Mouse (Mus musculus): Measurements from ENCODE around the gene Pla2g15. TPM values are rescaled to one million over a fixed set of nuclear protein-coding genes. Genes with fewer than 3 reads are reported as not detected.
"Not testable (repeated sequence)": the region's sequence is repeated elsewhere in the genome, so short reads cannot be mapped to it uniquely, and the experiment has no call there.

Gene Pla2g15
- polyA plus RNA-seq, 1 experiment from 2014 or later, result 4.1 TPM

DNA sequence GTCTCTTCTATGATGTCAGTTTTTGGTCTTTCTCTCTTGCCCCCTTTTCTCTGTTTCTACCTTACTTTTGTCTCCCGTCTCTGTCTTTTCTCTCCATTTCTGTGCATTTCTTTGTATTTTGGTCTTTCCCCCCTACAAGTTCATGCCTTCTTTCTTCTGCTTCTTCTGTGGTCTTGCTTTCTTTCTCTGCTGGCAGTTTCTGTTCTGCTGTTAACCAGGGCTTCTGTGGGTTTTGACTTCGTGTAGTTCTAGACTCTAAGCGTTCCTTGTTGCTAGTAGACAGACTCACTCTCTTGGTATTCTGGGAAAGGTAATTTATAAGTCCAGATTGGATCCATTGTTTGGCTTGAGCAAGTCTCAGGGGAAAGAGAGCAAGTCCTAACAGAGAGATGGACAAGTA lies 36.2 kb downstream of the Pla2g15 start:
- Histone ChIP-seq H3K4me3 (ENCODE audit: low read depth, low read length) (no peak overlapping the region), H3K27me3 (replicated peaks; ENCODE audit: control insufficient read depth, insufficient read depth, low read length) (no peaks in the 10 kb centered on the region), H3K36me3 (ENCODE audit: control insufficient read depth, insufficient read depth, low read length) (peaks cover 20% of the 10 kb centered on the region), H3K9ac (ENCODE audit: low read length) (no peak overlapping the region), H3K9me3 (ENCODE audit: control insufficient read depth, low read length) (no peaks in the 10 kb centered on the region), H3K4me1 (replicated peaks; ENCODE audit: control insufficient read depth, insufficient read depth, low read length) (no peaks in the 10 kb centered on the region), H3K4me2 (ENCODE audit: low read length) (no peak overlapping the region), H3K27ac (ENCODE audit: low read depth) (no peak overlapping the region)
- 92% methylated on average over 3 of the region's 3 CpGs for WGBS
- DNase-seq (ENCODE audit: low spot score), result no peak
- no peak for ATAC-seq (replicated peaks; ENCODE audit: low FRiP score, low TSS enrichment, low read depth)

- H3K4me2 ChIP-seq (ENCODE audit: low read length), result no peak overlapping the region
- H3K27me3 ChIP-seq (replicated peaks; ENCODE audit: control insufficient read depth, insufficient read depth, low read length), result no peaks in the 10 kb centered on the region
- no peak for DNase-seq (ENCODE audit: low spot score)
- no peaks in the 10 kb centered on the region for H3K4me1 ChIP-seq (replicated peaks; ENCODE audit: control insufficient read depth, insufficient read depth, low read length)
- H3K9me3 ChIP-seq (ENCODE audit: control insufficient read depth, low read length), result no peaks in the 10 kb centered on the region
- H3K36me3 ChIP-seq (ENCODE audit: control insufficient read depth, insufficient read depth, low read length), result peaks cover 39% of the 10 kb centered on the region
- no peak overlapping the region for H3K27ac ChIP-seq (ENCODE audit: low read depth)
- no peak overlapping the region for H3K9ac ChIP-seq (ENCODE audit: low read length)
- no peak for ATAC-seq (replicated peaks; ENCODE audit: low FRiP score, low TSS enrichment, low read depth)
- H3K4me3 ChIP-seq (ENCODE audit: low read depth, low read length), result no peak overlapping the region
- WGBS, result 84% methylated on average over 4 of the region's 4 CpGs
Measured at GRCm38 (mm10) chr8:106189162-106189561, 39.0 kb downstream of the Pla2g15 start.

GRCm38 (mm10) chr8:106191639-106192038 lies 41.4 kb downstream of the Pla2g15 start:
- Histone ChIP-seq H3K27ac (ENCODE audit: low read depth) (no peak overlapping the region), H3K27me3 (replicated peaks; ENCODE audit: control insufficient read depth, insufficient read depth, low read length) (no peaks in the 10 kb centered on the region), H3K4me1 (replicated peaks; ENCODE audit: control insufficient read depth, insufficient read depth, low read length) (no peaks in the 10 kb centered on the region), H3K9ac (ENCODE audit: low read length) (no peak overlapping the region), H3K9me3 (ENCODE audit: control insufficient read depth, low read length) (no peaks in the 10 kb centered on the region), H3K4me3 (ENCODE audit: low read depth, low read length) (no peak overlapping the region), H3K4me2 (ENCODE audit: low read length) (no peak overlapping the region), H3K36me3 (ENCODE audit: control insufficient read depth, insufficient read depth, low read length) (peaks cover 62% of the 10 kb centered on the region)
- DNase-seq (ENCODE audit: low spot score) (peak; percentile 54), ATAC-seq (replicated peaks; ENCODE audit: low FRiP score, low TSS enrichment, low read depth) (0 out of 2 replicates have a peak, but pooled peaks have one; percentile 70)
- 68% methylated on average over 5 of the region's 5 CpGs for WGBS

GRCm38 (mm10) chr8:106193162-106193561 lies 43.0 kb downstream of the Pla2g15 start:
- Histone ChIP-seq H3K4me2 (ENCODE audit: low read length) (no peak overlapping the region), H3K4me3 (ENCODE audit: low read depth, low read length) (no peak overlapping the region), H3K9ac (ENCODE audit: low read length) (no peak overlapping the region), H3K4me1 (replicated peaks; ENCODE audit: control insufficient read depth, insufficient read depth, low read length) (no peaks in the 10 kb centered on the region), H3K27me3 (replicated peaks; ENCODE audit: control insufficient read depth, insufficient read depth, low read length) (no peaks in the 10 kb centered on the region), H3K36me3 (ENCODE audit: control insufficient read depth, insufficient read depth, low read length) (peaks cover 69% of the 10 kb centered on the region), H3K9me3 (ENCODE audit: control insufficient read depth, low read length) (no peaks in the 10 kb centered on the region), H3K27ac (ENCODE audit: low read depth) (no peak overlapping the region)
- no peak for ATAC-seq (replicated peaks; ENCODE audit: low FRiP score, low TSS enrichment, low read depth)
- no peak for DNase-seq (ENCODE audit: low spot score)
- WGBS, result 90% methylated on average over 6 of the region's 6 CpGs

DNA sequence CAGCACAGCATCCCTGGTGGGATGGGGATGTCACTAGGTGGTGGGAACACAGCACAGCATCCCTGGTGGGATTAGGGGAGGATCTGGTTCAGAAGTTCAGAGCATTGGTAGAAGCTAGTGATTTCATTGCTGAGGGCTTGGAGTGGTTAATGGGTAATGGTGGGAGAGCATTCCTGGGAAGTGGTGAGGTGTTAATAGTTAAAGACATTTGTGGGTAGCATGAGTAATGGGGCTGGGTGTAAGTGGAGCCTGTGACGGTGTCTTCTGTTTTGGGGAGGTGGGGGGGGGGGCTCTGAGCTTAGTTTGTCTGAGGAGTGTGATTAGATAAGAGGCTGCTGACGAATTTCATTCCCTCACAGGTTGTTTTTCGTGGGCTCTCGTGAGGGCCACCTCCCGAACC lies 43.9 kb downstream of the Pla2g15 start:
- H3K36me3 ChIP-seq (ENCODE audit: control insufficient read depth, insufficient read depth, low read length), result peaks cover 77% of the 10 kb centered on the region
- H3K27ac ChIP-seq (ENCODE audit: low read depth), result no peak overlapping the region
- DNase-seq (ENCODE audit: low spot score), result no peak
- no peaks in the 10 kb centered on the region for H3K4me1 ChIP-seq (replicated peaks; ENCODE audit: control insufficient read depth, insufficient read depth, low read length)
- no peak for ATAC-seq (replicated peaks; ENCODE audit: low FRiP score, low TSS enrichment, low read depth)
- 80% methylated on average over 5 of the region's 5 CpGs for WGBS
- H3K4me2 ChIP-seq (ENCODE audit: low read length), result no peak overlapping the region
- H3K9ac ChIP-seq (ENCODE audit: low read length), result no peak overlapping the region
- no peaks in the 10 kb centered on the region for H3K27me3 ChIP-seq (replicated peaks; ENCODE audit: control insufficient read depth, insufficient read depth, low read length)
- H3K4me3 ChIP-seq (ENCODE audit: low read depth, low read length), result no peak overlapping the region
- H3K9me3 ChIP-seq (ENCODE audit: control insufficient read depth, low read length), result no peaks in the 10 kb centered on the region

GRCm38 (mm10) chr8:106198741-106199140 lies 48.5 kb downstream of the Pla2g15 start:
- DNase-seq (ENCODE audit: low spot score), result peak; percentile 54
- 14% methylated on average over 1 of the region's 1 CpGs for WGBS
- H3K9ac ChIP-seq (ENCODE audit: low read length), result no peak overlapping the region
- no peak overlapping the region for H3K27ac ChIP-seq (ENCODE audit: low read depth)
- peaks cover 91% of the 10 kb centered on the region for H3K36me3 ChIP-seq (ENCODE audit: control insufficient read depth, insufficient read depth, low read length)
- H3K4me2 ChIP-seq (ENCODE audit: low read length), result no peak overlapping the region
- H3K9me3 ChIP-seq (ENCODE audit: control insufficient read depth, low read length), result no peaks in the 10 kb centered on the region
- H3K4me1 ChIP-seq (replicated peaks; ENCODE audit: control insufficient read depth, insufficient read depth, low read length), result no peaks in the 10 kb centered on the region
- ATAC-seq (replicated peaks; ENCODE audit: low FRiP score, low TSS enrichment, low read depth), result peak; percentile 45; the same call in 1 of the 2 replicates
- H3K27me3 ChIP-seq (replicated peaks; ENCODE audit: control insufficient read depth, insufficient read depth, low read length), result no peaks in the 10 kb centered on the region
- H3K4me3 ChIP-seq (ENCODE audit: low read depth, low read length), result no peak overlapping the region

GRCm38 (mm10) chr8:106199596-106199995 lies 49.4 kb downstream of the Pla2g15 start:
- H3K27ac ChIP-seq (ENCODE audit: low read depth); ATAC-seq (replicated peaks; ENCODE audit: low FRiP score, low TSS enrichment, low read depth); H3K4me1 ChIP-seq (replicated peaks; ENCODE audit: control insufficient read depth, insufficient read depth, low read length); H3K4me3 ChIP-seq (ENCODE audit: low read depth, low read length); H3K9ac ChIP-seq (ENCODE audit: low read length); H3K27me3 ChIP-seq (replicated peaks; ENCODE audit: control insufficient read depth, insufficient read depth, low read length); DNase-seq (ENCODE audit: low spot score); H3K4me2 ChIP-seq (ENCODE audit: low read length); H3K9me3 ChIP-seq (ENCODE audit: control insufficient read depth, low read length): not testable (repeated sequence)
- H3K36me3 ChIP-seq (ENCODE audit: control insufficient read depth, insufficient read depth, low read length), result peaks cover 92% of the 10 kb centered on the region
- 89% methylated on average over 3 of the region's 3 CpGs for WGBS

DNA sequence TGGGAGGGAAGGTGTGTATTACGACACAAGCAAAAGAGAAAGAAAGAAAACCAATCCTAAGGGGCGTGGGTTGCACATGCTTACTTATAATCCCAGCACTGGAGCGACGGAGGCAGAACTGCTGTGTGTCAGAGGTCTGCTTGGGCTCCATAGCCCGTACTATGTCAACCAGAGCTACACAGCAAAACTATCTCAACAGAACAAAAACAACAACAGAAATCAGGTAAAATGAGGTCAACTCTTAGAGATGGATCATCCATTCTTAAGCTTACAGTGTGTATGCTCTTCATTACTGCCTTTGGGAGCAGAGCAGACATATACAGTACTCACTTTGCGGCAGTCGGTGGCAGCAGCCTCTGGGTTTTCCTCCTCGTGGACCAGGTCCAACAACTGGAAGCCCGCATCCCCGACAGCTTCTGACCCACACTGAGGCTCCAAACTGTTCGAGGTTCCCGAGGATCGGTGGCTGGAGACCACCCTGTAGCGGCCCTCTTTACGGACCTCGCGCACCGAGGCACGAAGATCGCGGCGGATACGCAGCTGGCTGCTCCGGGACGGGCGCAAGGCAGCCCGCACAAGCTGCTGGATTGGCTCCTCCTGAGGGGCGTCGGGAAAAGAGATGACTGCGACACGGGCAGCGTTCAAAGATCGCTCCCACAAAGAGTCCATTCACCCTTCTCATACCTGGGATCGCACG lies 60.0 kb downstream of the Pla2g15 start:
- WGBS, result 1% methylated on average over 32 of the region's 35 CpGs
- Histone ChIP-seq H3K4me3 (ENCODE audit: low read depth, low read length) (peak overlapping the region; percentile 96), H3K9ac (ENCODE audit: low read length) (peak overlapping the region; percentile 93), H3K9me3 (ENCODE audit: control insufficient read depth, low read length) (no peaks in the 10 kb centered on the region), H3K4me2 (ENCODE audit: low read length) (peak overlapping the region; percentile 84), H3K27me3 (replicated peaks; ENCODE audit: control insufficient read depth, insufficient read depth, low read length) (no peaks in the 10 kb centered on the region), H3K27ac (ENCODE audit: low read depth) (peak overlapping the region; percentile 90), H3K36me3 (ENCODE audit: control insufficient read depth, insufficient read depth, low read length) (peaks cover 52% of the 10 kb centered on the region), H3K4me1 (replicated peaks; ENCODE audit: control insufficient read depth, insufficient read depth, low read length) (peaks cover 11% of the 10 kb centered on the region)
- ATAC-seq (replicated peaks; ENCODE audit: low FRiP score, low TSS enrichment, low read depth) (peak; percentile 41), DNase-seq (ENCODE audit: low spot score) (peak; percentile 58)

GRCm38 (mm10) chr8:106210821-106211345 lies 60.7 kb downstream of the Pla2g15 start, which contains the start of the genes Slc7a6os and Prmt7:
Slc7a6os (minus strand) TSS chr8:106210935.
Prmt7 (plus strand) TSS chr8:106210936.
- DNase-seq (ENCODE audit: low spot score) (peak; percentile 96), ATAC-seq (replicated peaks; ENCODE audit: low FRiP score, low TSS enrichment, low read depth) (peak; percentile 98)
- Histone ChIP-seq H3K4me3 (ENCODE audit: low read depth, low read length) (peak within 1 kb of the TSS; percentile 96), H3K27me3 (replicated peaks; ENCODE audit: control insufficient read depth, insufficient read depth, low read length) (no peaks in the 10 kb centered on the region), H3K9me3 (ENCODE audit: control insufficient read depth, low read length) (no peaks in the 10 kb centered on the region), H3K9ac (ENCODE audit: low read length) (peak within 1 kb of the TSS; percentile 93), H3K36me3 (ENCODE audit: control insufficient read depth, insufficient read depth, low read length) (peaks cover 51% of the 10 kb centered on the region), H3K4me2 (ENCODE audit: low read length) (peak within 1 kb of the TSS; percentile 84), H3K4me1 (replicated peaks; ENCODE audit: control insufficient read depth, insufficient read depth, low read length) (peaks cover 11% of the 10 kb centered on the region), H3K27ac (ENCODE audit: low read depth) (peak within 1 kb of the TSS; percentile 90)
- WGBS, result under 1% methylated on average over 52 of the region's 52 CpGs

All from intestine, embryonic 14.5 days (tissue).